Mouse (Mus musculus) lung, adult 2 months (tissue): ENCODE results near the gene Lypd6b. TPM values are rescaled to one million over a fixed set of nuclear protein-coding genes. Genes with fewer than 3 reads are reported as not detected.

Experiments
- DNase-seq: peaks from one replicate; pipeline ENCODE4 v3.0.0; 2022
- H3K4me1 ChIP-seq: fragments of 200-500 bp; 2 replicates; pipeline ENCODE4 v1.6.1; 2011; ENCODE audit warnings: low read length; ENCODE audit not compliant: control insufficient read depth, insufficient read depth
- H3K4me3 ChIP-seq: fragments of 200-500 bp; replicated peaks from 2 replicates; pipeline ENCODE3; 2011; ENCODE audit warnings: low read depth, mild to moderate bottlenecking, control low read depth, low read length; ENCODE audit errors: extremely low read depth
- CTCF ChIP-seq: fragments of 200-500 bp; IDR thresholded peaks from 2 replicates; pipeline ENCODE4 v1.5.1; 2011; ENCODE audit warnings: mild to moderate bottlenecking, low read length, control low read depth; ENCODE audit not compliant: insufficient read depth
- POLR2A ChIP-seq: fragments of 200-500 bp; IDR thresholded peaks from 2 replicates; pipeline ENCODE4 v1.6.1; 2011; ENCODE audit warnings: low read depth, mild to moderate bottlenecking, control low read depth, low read length, borderline replicate concordance; ENCODE audit errors: extremely low read depth
- WGBS: fragments of 180-500 bp; shearing (Covaris S2); methylation state at CpG from one replicate; pipeline ENCODE4 v1.1.7; 2018; 5-methylcytosine and 5-hydroxymethylcytosine counted together
- polyA plus RNA-seq: library from polyadenylated mRNA; depleted of rRNA; stranded (reverse); fragments of >200 nt; gene quantifications from 2 replicates; pipeline ENCODE4 v1.2.3, GENCODE M21; 2012

The Lypd6b gene
- polyA plus RNA-seq, 1 experiment, result 1.5 TPM

GRCm38 (mm10) chr2:49789078-49789477 is 1.6 kb downstream of the Lypd6b start:
- Histone ChIP-seq H3K4me1 (no peaks in the 10 kb centered on the region), H3K4me3 (no peak overlapping the region)
- TF ChIP-seq CTCF, result no peak
- TF ChIP-seq POLR2A, result no peak
- DNase-seq, result no peak
- 65% methylated on average over 6 of the region's 6 CpGs for WGBS

GRCm38 (mm10) chr2:49789504-49789903 is 2.0 kb downstream of the Lypd6b start:
- WGBS, result 72% methylated on average over 5 of the region's 5 CpGs
- Histone ChIP-seq H3K4me1 (no peaks in the 10 kb centered on the region), H3K4me3 (no peak overlapping the region)
- TF ChIP-seq CTCF (no peak), POLR2A (no peak)
- DNase-seq, result no peak

- no peak overlapping the region for H3K4me3 ChIP-seq
- TF ChIP-seq POLR2A (no peak), CTCF (no peak)
- 52% methylated on average over 14 of the region's 14 CpGs for WGBS
- no peaks in the 10 kb centered on the region for H3K4me1 ChIP-seq
- DNase-seq, result no peak
Measured at GRCm38 (mm10) chr2:49797444-49798143, 10.1 kb downstream of the Lypd6b start.

GRCm38 (mm10) chr2:49804448-49804847 is 17.0 kb downstream of the Lypd6b start:
- no peak for TF ChIP-seq CTCF
- TF ChIP-seq POLR2A, result no peak
- no peak overlapping the region for H3K4me3 ChIP-seq
- 74% methylated on average over 8 of the region's 8 CpGs for WGBS
- no peaks in the 10 kb centered on the region for H3K4me1 ChIP-seq
- no peak for DNase-seq

GRCm38 (mm10) chr2:49805736-49806371 is 18.4 kb downstream of the Lypd6b start:
- TF ChIP-seq CTCF (no peak), POLR2A (no peak)
- Histone ChIP-seq H3K4me3 (no peak overlapping the region), H3K4me1 (no peaks in the 10 kb centered on the region)
- no peak for DNase-seq
- 73% methylated on average over 11 of the region's 11 CpGs for WGBS

- TF ChIP-seq CTCF (no peak), POLR2A (no peak)
- DNase-seq, result no peak
- peaks cover 4% of the 10 kb centered on the region for H3K4me1 ChIP-seq
- no peak overlapping the region for H3K4me3 ChIP-seq
- 60% methylated on average over 6 of the region's 6 CpGs for WGBS
Measured at GRCm38 (mm10) chr2:49809496-49809895, 22.0 kb downstream of the Lypd6b start.

GRCm38 (mm10) chr2:49811420-49811819 is 23.9 kb downstream of the Lypd6b start:
- 30% methylated on average over 11 of the region's 11 CpGs for WGBS
- Histone ChIP-seq H3K4me3 (no peak overlapping the region), H3K4me1 (peaks cover 4% of the 10 kb centered on the region)
- TF ChIP-seq POLR2A, result no peak
- TF ChIP-seq CTCF, result no peak
- no peak for DNase-seq

- 12% methylated on average over 4 of the region's 4 CpGs for WGBS
- Histone ChIP-seq H3K4me1 (peaks cover 4% of the 10 kb centered on the region), H3K4me3 (no peak overlapping the region)
- TF ChIP-seq POLR2A (no peak), CTCF (no peak)
- peak; percentile 65 for DNase-seq
Measured at GRCm38 (mm10) chr2:49811871-49812363, 24.4 kb downstream of the Lypd6b start.

- H3K4me3 ChIP-seq, result no peak overlapping the region
- DNase-seq, result no peak
- TF ChIP-seq POLR2A, result no peak
- TF ChIP-seq CTCF, result no peak
- peaks cover 4% of the 10 kb centered on the region for H3K4me1 ChIP-seq
- 47% methylated on average over 4 of the region's 4 CpGs for WGBS
Measured at GRCm38 (mm10) chr2:49813151-49813550, 25.7 kb downstream of the Lypd6b start.

- no peak overlapping the region for H3K4me3 ChIP-seq
- DNase-seq, result no peak
- 44% methylated on average over 6 of the region's 6 CpGs for WGBS
- peaks cover 4% of the 10 kb centered on the region for H3K4me1 ChIP-seq
- TF ChIP-seq POLR2A, result no peak
- TF ChIP-seq CTCF, result no peak
Measured at GRCm38 (mm10) chr2:49814011-49814410, 26.5 kb downstream of the Lypd6b start.
